Mouse (Mus musculus) MEL (cell line): ENCODE measurements around the gene Pemt.

ENCODE experiments used
- POLR2A ChIP-seq, 2 experiments: IDR thresholded peaks; 2 replicates each; pipeline ENCODE4 v1.6.1; 2011 to 2012; ENCODE audit warnings: low read length in 2 of 2, mild to moderate bottlenecking in 2 of 2, control low read depth in 1 of 2, improper control_type of control experiment in 1 of 2, low read depth in 1 of 2, moderate library complexity in 1 of 2; ENCODE audit not compliant: control insufficient read depth in 1 of 2, insufficient read depth in 1 of 2, poor library complexity in 1 of 2
- SIN3A ChIP-seq: IDR thresholded peaks from 2 replicates; pipeline ENCODE4 v1.6.1; 2012; ENCODE audit warnings: low read length, improper control_type of control experiment, inconsistent platforms

DNA sequence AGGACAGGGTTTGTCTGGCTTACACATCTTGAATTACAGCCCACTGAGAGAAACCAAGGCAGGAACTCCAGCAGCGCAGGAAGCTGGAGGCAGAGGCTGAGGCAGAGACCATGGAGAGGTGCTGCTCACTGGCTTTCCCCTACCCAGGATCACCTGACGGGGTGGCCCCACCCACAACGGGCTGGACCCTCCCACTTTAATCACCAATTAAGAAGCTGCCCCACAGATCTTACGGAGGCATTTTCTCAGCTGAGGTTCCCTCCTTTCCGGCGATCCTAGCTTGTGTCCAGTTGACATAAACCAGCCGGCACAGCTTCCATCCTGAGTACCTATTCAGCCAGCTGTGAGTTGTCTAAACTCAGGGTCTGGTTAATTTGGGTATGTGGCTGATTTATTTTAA, 125.0 kb downstream of the Pemt start:
- TF ChIP-seq POLR2A (IDR thresholded peaks at IDR 0.05; ENCODE audit: control insufficient read depth in 1 of 2, insufficient read depth in 1 of 2, low read depth in 1 of 2, low read length in 2 of 2, poor library complexity in 1 of 2) (no peak), SIN3A (no peak)
